Mouse (Mus musculus) midbrain, embryonic 14.5 days (tissue): ENCODE results near the gene Gemin7. TPM values are rescaled to one million over a fixed set of nuclear protein-coding genes. Genes with fewer than 3 reads are reported as not detected.

ENCODE experiments used
- ATAC-seq: fragments of 200-750 bp; cut with Nextera tagmentation; 2 replicates; pipeline ENCODE4 v1.8.0; 2017; ENCODE audit warnings: moderate number of reproducible peaks, moderate library complexity; ENCODE audit not compliant: low FRiP score, low TSS enrichment
- DNase-seq: peaks from one replicate; pipeline ENCODE4 v3.0.0-alpha.2; 2015
- H3K27ac ChIP-seq: fragments of 300-500 bp; sonication (generic); replicated peaks from 2 replicates; pipeline ENCODE4 v1.5.1; 2014; ENCODE audit warnings: mild to moderate bottlenecking, low read depth, low read length, moderate library complexity
- H3K27me3 ChIP-seq: fragments of 300-500 bp; sonication (generic); 2 replicates; pipeline ENCODE4 v1.6.1; 2014; ENCODE audit warnings: low read length, control low read depth, mixed read lengths; ENCODE audit not compliant: control insufficient read depth, insufficient read depth
- H3K36me3 ChIP-seq: fragments of 300-500 bp; sonication (generic); 2 replicates; pipeline ENCODE4 v1.6.1; 2014; ENCODE audit warnings: low read length, control low read depth; ENCODE audit not compliant: control insufficient read depth, insufficient read depth
- H3K4me1 ChIP-seq: fragments of 300-500 bp; sonication (generic); 2 replicates; pipeline ENCODE4 v1.6.1; 2014; ENCODE audit warnings: mild to moderate bottlenecking, antibody characterized with exemption, low read length, control low read depth; ENCODE audit not compliant: control insufficient read depth, insufficient read depth
- H3K4me2 ChIP-seq: fragments of 300-500 bp; sonication (generic); 2 replicates; pipeline ENCODE4 v1.6.1; 2014; ENCODE audit warnings: mild to moderate bottlenecking, low read length, moderate library complexity
- H3K4me3 ChIP-seq: fragments of 300-500 bp; sonication (generic); replicated peaks from 2 replicates; pipeline ENCODE4 v1.5.1; 2014; ENCODE audit warnings: low read depth, low read length
- H3K9ac ChIP-seq: fragments of 300-500 bp; sonication (generic); replicated peaks from 2 replicates; pipeline ENCODE4 v1.6.1; 2014; ENCODE audit warnings: mild to moderate bottlenecking, low read length, moderate library complexity
- H3K9me3 ChIP-seq: fragments of 300-500 bp; sonication (generic); 2 replicates; pipeline ENCODE4 v1.6.1; 2016; ENCODE audit warnings: low read length, control low read depth, mixed read lengths; ENCODE audit not compliant: control insufficient read depth
- WGBS: fragments of 180-500 bp; shearing (Covaris S2); extraction: QIAGEN DNeasy Blood & Tissue Kit; methylation state at CpG from one replicate; pipeline ENCODE4 v1.1.7; 2014; 5-methylcytosine and 5-hydroxymethylcytosine counted together
- polyA plus RNA-seq: library from polyadenylated mRNA; unstranded; fragments of >200 nt; fragmentation: Nextera tagmentation; extraction: Ambion mirVana; gene quantifications from 2 replicates; pipeline ENCODE4 v1.2.1, GENCODE M21; 2014

The Gemin7 gene
- polyA plus RNA-seq, 1 experiment from 2014 or later, result 140 TPM

GRCm38 (mm10) chr7:19524420-19525104, 52.8 kb downstream of the Gemin7 start:
- Histone ChIP-seq H3K4me3 (peak overlapping the region; percentile 36), H3K4me2 (peak overlapping the region; percentile 71), H3K36me3 (peaks cover 6% of the 10 kb centered on the region), H3K27me3 (peaks cover 62% of the 10 kb centered on the region), H3K4me1 (peaks cover 14% of the 10 kb centered on the region), H3K9ac (peak overlapping the region; percentile 47), H3K9me3 (no peaks in the 10 kb centered on the region), H3K27ac (no peak overlapping the region)
- DNase-seq, result no peak
- peak; percentile 29 for ATAC-seq
- WGBS, result 12% methylated on average over 24 of the region's 24 CpGs

- Histone ChIP-seq H3K36me3 (no peaks in the 10 kb centered on the region), H3K9me3 (no peaks in the 10 kb centered on the region), H3K27me3 (peaks cover 67% of the 10 kb centered on the region), H3K9ac (peak overlapping the region; percentile 47), H3K4me1 (peaks cover 14% of the 10 kb centered on the region), H3K4me2 (peak overlapping the region; percentile 71), H3K4me3 (peak overlapping the region; percentile 36), H3K27ac (no peak overlapping the region)
- ATAC-seq, result peak; percentile 62
- peak; percentile 83 for DNase-seq
- WGBS, result 1% methylated on average over 64 of the region's 64 CpGs
Measured at GRCm38 (mm10) chr7:19523757-19524419, 53.5 kb downstream of the Gemin7 start.

GRCm38 (mm10) chr7:19523017-19523756, 54.2 kb downstream of the Gemin7 start:
- no peak overlapping the region for H3K27ac ChIP-seq

GRCm38 (mm10) chr7:19520032-19520431, 57.4 kb downstream of the Gemin7 start:
- no peak overlapping the region for H3K27ac ChIP-seq
- H3K4me1 ChIP-seq, result peaks cover 17% of the 10 kb centered on the region
- ATAC-seq, result no peak
- peak overlapping the region; percentile 52 for H3K4me2 ChIP-seq
- peak overlapping the region; percentile 50 for H3K9ac ChIP-seq
- peak; percentile 32 for DNase-seq
- H3K4me3 ChIP-seq, result peak overlapping the region; percentile 22
- WGBS, result 5% methylated on average over 23 of the region's 23 CpGs
- no peaks in the 10 kb centered on the region for H3K9me3 ChIP-seq
- peaks cover 68% of the 10 kb centered on the region for H3K27me3 ChIP-seq
- no peaks in the 10 kb centered on the region for H3K36me3 ChIP-seq

More at GRCm38 (mm10) chr7:19523017-19523756, 54.2 kb downstream of the Gemin7 start:
- Histone ChIP-seq H3K4me3 (peak overlapping the region; percentile 36), H3K9me3 (no peaks in the 10 kb centered on the region), H3K27me3 (peaks cover 74% of the 10 kb centered on the region), H3K4me1 (peaks cover 14% of the 10 kb centered on the region), H3K9ac (peak overlapping the region; percentile 23; the same call in 1 of the 2 replicates), H3K4me2 (peak overlapping the region; percentile 71), H3K36me3 (no peaks in the 10 kb centered on the region)
- WGBS, result 10% methylated on average over 72 of the region's 72 CpGs
- ATAC-seq (no peak), DNase-seq (peak; percentile 57)

- DNase-seq (peak; percentile 70), ATAC-seq (no peak)
- Histone ChIP-seq H3K27ac (no peak within 1 kb of the TSS), H3K9ac (peak within 1 kb of the TSS; percentile 49), H3K27me3 (peaks cover 47% of the 10 kb centered on the region), H3K4me1 (peaks cover 4% of the 10 kb centered on the region; the same call in 1 of the 2 replicates), H3K36me3 (no peaks in the 10 kb centered on the region), H3K9me3 (no peaks in the 10 kb centered on the region), H3K4me2 (peak within 1 kb of the TSS; percentile 50), H3K4me3 (peak within 1 kb of the TSS; percentile 15)
- 5% methylated on average over 28 of the region's 29 CpGs for WGBS
Measured at GRCm38 (mm10) chr7:19517652-19518365, 59.6 kb downstream of the Gemin7 start, which contains the start of gene Nkpd1. Gene Nkpd1 (plus strand): TSS chr7:19517838.

Other genes starting within 250 kb of the Gemin7 start
- 78.9 and 97.7 TPM in 2 replicates for gene Ercc1, start 232.8 kb downstream of the Gemin7 start, polyA plus RNA-seq
- gene Cd3eap, start 218.1 kb downstream of the Gemin7 start, polyA plus RNA-seq, result 16.4 and 18.9 TPM in 2 replicates
- 1.6 and 1.9 TPM in 2 replicates for gene Ppp1r13l, start 217.8 kb downstream of the Gemin7 start, polyA plus RNA-seq
- 21.6 and 27.9 TPM in 2 replicates for gene Ercc2, start 195.6 kb downstream of the Gemin7 start, polyA plus RNA-seq
- gene Klc3, start 173.5 kb downstream of the Gemin7 start, polyA plus RNA-seq, result 0.36 and 0.59 TPM in 2 replicates
- 0.35 TPM in 1 of 2 replicates, not detected in the other for gene Ckm, start 172.8 kb downstream of the Gemin7 start, polyA plus RNA-seq
- gene Mark4, start 118.8 kb downstream of the Gemin7 start, polyA plus RNA-seq, result 18.8 and 20.3 TPM in 2 replicates
- 0.12 and 0.29 TPM in 2 replicates for gene Exoc3l2, start 114.3 kb downstream of the Gemin7 start, polyA plus RNA-seq
- gene Bloc1s3, start 69.2 kb downstream of the Gemin7 start, polyA plus RNA-seq, result 2.5 and 6.1 TPM in 2 replicates
- gene Trappc6a, start 69.2 kb downstream of the Gemin7 start, polyA plus RNA-seq, result 30.1 and 36.6 TPM in 2 replicates
- 0.51 and 0.74 TPM in 2 replicates for gene Nkpd1, start 59.8 kb downstream of the Gemin7 start, polyA plus RNA-seq
- gene Ppp1r37, start 14.5 kb downstream of the Gemin7 start, polyA plus RNA-seq, result 9.5 and 31.7 TPM in 2 replicates
- gene Zfp296, start 308 bp downstream of the Gemin7 start, polyA plus RNA-seq, result 0.22 and 0.32 TPM in 2 replicates
- 44.7 and 50.4 TPM in 2 replicates for gene Clasrp, start 26.9 kb upstream of the Gemin7 start, polyA plus RNA-seq
- gene Relb, start 51.8 kb upstream of the Gemin7 start, polyA plus RNA-seq, result 4.5 and 5.2 TPM in 2 replicates
- gene Clptm1, start 87.4 kb upstream of the Gemin7 start, polyA plus RNA-seq, result 132 and 134 TPM in 2 replicates
- gene Apoc2, start 100.3 kb upstream of the Gemin7 start, polyA plus RNA-seq, result 0.37 TPM in 1 of 2 replicates, not detected in the other
- gene Gm44805, start 103.8 kb upstream of the Gemin7 start, polyA plus RNA-seq, result not detected in 2 replicates
- gene Apoc4, start 103.9 kb upstream of the Gemin7 start, polyA plus RNA-seq, result not detected in 2 replicates
- gene Apoc1, start 115.1 kb upstream of the Gemin7 start, polyA plus RNA-seq, result 1.7 and 2.0 TPM in 2 replicates
- gene Apoe, start 121.6 kb upstream of the Gemin7 start, polyA plus RNA-seq, result 163 and 265 TPM in 2 replicates
- gene Tomm40, start 137.8 kb upstream of the Gemin7 start, polyA plus RNA-seq, result 120 and 121 TPM in 2 replicates
- gene Nectin2, start 172.9 kb upstream of the Gemin7 start, polyA plus RNA-seq, result 41.1 and 46.1 TPM in 2 replicates
- 4.5 and 7.8 TPM in 2 replicates for gene Bcam, start 193.4 kb upstream of the Gemin7 start, polyA plus RNA-seq
- gene Cblc, start 219.2 kb upstream of the Gemin7 start, polyA plus RNA-seq, result not detected in 2 replicates
- gene Bcl3, start 245.2 kb upstream of the Gemin7 start, polyA plus RNA-seq, result 0.77 and 1.2 TPM in 2 replicates